8 mouse cellular contexts compared by ENCODE assay signal in the genomic region with DNA sequence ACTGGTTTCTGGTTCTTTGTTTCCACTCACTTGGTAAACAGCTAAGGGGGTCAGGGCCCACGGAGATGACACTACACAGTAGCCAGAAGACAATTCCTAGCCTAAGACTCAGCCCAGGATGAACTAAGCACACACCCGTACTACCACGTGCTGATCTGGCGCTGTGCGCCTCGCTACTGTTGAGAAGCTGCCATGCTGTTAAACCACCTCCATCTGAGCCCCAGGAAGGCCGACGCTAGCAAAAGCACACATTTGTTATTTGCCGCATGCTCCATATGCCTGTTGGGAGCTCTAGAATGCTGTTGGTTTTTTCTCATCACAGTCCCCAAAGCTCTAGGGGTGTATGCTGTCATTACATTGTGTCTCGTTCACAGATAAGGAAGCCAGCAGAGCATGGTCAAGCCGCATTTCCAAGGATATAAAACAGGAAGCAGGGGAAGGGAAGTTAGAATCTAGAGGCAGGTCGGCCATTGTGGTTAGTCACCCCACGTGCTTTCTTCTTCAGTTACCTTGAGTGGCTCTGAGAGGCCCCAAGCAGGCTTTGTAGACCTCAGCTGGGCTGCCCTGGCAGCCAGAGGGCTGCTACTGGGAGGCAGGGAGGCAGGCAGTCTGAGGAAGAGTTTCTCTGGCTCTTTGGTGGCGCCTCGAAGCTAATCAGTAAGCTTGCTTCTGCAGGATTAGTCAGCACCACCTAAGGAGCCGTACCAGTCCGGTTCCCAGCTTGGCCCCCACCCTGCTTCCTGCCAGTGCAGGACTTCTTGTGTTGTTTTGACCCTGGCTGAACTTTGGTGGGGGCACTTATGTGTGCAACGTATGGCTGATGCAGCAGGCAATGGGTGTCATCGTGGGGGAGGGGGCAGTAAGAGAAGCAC. TPM values are rescaled to one million over a fixed set of nuclear protein-coding genes. Genes with fewer than 3 reads are reported as not detected.
DNase-seq lines count a peak whose midpoint lies in the region; ATAC-seq and TF ChIP-seq lines count a peak whose summit lies in the region.

No protein-coding gene starts in this region.

- ATAC-seq in heart, embryonic 12.5 days (ENCODE audit: insufficient number of reproducible peaks, low FRiP score): no peak

- no peak overlapping the region for H3K4me3 ChIP-seq in heart, embryonic 12.5 days
- H3K4me3 ChIP-seq in spleen, adult 2 months (ENCODE audit: extremely low read depth, insufficient read depth, insufficient read length): no peak overlapping the region

- H3K9ac ChIP-seq in heart, embryonic 12.5 days: no peak overlapping the region

- peaks cover 47% of the 10 kb centered on the region for H3K4me1 ChIP-seq in heart, embryonic 12.5 days (replicated peaks)
- H3K4me1 ChIP-seq in spleen, adult 2 months (ENCODE audit: control insufficient read depth, insufficient read depth, insufficient read length): peaks cover 39% of the 10 kb centered on the region

- TF ChIP-seq CTCF in spleen, adult 2 months (IDR thresholded peaks at IDR 0.05; ENCODE audit: extremely low read depth, insufficient read depth, insufficient read length, insufficient replicate concordance): no peak

- 0 out of 2 replicates have a peak, but pooled peaks cover 5% of the 10 kb centered on the region for H3K27me3 ChIP-seq in heart, embryonic 12.5 days (replicated peaks)
- no peaks in the 10 kb centered on the region for H3K27me3 ChIP-seq in spleen, adult 2 months (ENCODE audit: control insufficient read depth, insufficient read depth, low read length)

- H3K36me3 ChIP-seq in heart, embryonic 12.5 days: no peaks in the 10 kb centered on the region
- H3K36me3 ChIP-seq in spleen, adult 2 months (ENCODE audit: control insufficient read depth, insufficient read depth, low read length): peaks cover 24% of the 10 kb centered on the region

- peak overlapping the region; percentile 1; the same call in 1 of the 2 replicates for H3K4me2 ChIP-seq in heart, embryonic 12.5 days

- no peaks in the 10 kb centered on the region for H3K9me3 ChIP-seq in heart, embryonic 12.5 days (replicated peaks)

- no peak for DNase-seq in heart, adult 8-10 months (ENCODE audit: low spot score)
- no peak for DNase-seq in spleen, adult 2 months (ENCODE audit: low read depth in 1 of 2, low spot score in 2 of 2)
- no peak for DNase-seq in spleen, adult 18-20 months
- DNase-seq in layer of hippocampus, postnatal 36 days: peak; percentile 64 to 72
- DNase-seq in thymus, postnatal 14 days: peak; percentile 67
- no peak for DNase-seq in embryo, embryonic 10 days (ENCODE audit: low spot score)
- DNase-seq in spleen, adult 12 weeks (ENCODE audit: low spot score): no peak

- TF ChIP-seq POLR2A in spleen, adult 2 months (IDR thresholded peaks at IDR 0.05; ENCODE audit: low read depth, low read length): no peak

- H3K27ac ChIP-seq in heart, embryonic 12.5 days (ENCODE audit: poor library complexity, severe bottlenecking): peak overlapping the region; percentile 64
- peak overlapping the region; percentile 74 for H3K27ac ChIP-seq in spleen, adult 2 months (ENCODE audit: insufficient read depth, low read length)

- 51% methylated on average over 19 of the region's 19 CpGs for WGBS in heart, embryonic 12.5 days
- 41% methylated on average over 19 of the region's 19 CpGs for WGBS in spleen, adult 2 months

RNA-seq across cellular contexts. Expression of gene Slc43a2, which starts 9.5 kb away (rescaled TPM):
- 4.1 and 4.3 TPM in 2 replicates for polyA plus RNA-seq in heart, embryonic 12.5 days (2016; fragmentation: Nextera tagmentation; extraction: Ambion mirVana)
- total RNA-seq in heart, adult 8-10 months (2022): 10 to 100 TPM; 13.2 to 22.8 (median 20.1) TPM
- 57.3 and 62.8 TPM in 2 replicates for polyA plus RNA-seq in spleen, adult 2 months (2012; rRNA removed)
- 10 to 100 TPM; 50.7 to 51.3 TPM for total RNA-seq in layer of hippocampus, postnatal 36 days (2021)

RNA-seq across cellular contexts. Expression of gene Scarf1, which starts 27.6 kb away (rescaled TPM):
- 12.3 and 13.8 TPM in 2 replicates for polyA plus RNA-seq in heart, embryonic 12.5 days (2016; fragmentation: Nextera tagmentation; extraction: Ambion mirVana)
- total RNA-seq in heart, adult 8-10 months (2022): 1 to 10 TPM; 6.3 to 8.5 (median 7.4) TPM
- 11.5 and 13.5 TPM in 2 replicates for polyA plus RNA-seq in spleen, adult 2 months (2012; rRNA removed)
- 1 to 10 TPM; 1.1 TPM for total RNA-seq in layer of hippocampus, postnatal 36 days (2021)

RNA-seq across cellular contexts. Expression of gene Rilp, which starts 31.1 kb away (rescaled TPM):
- polyA plus RNA-seq in heart, embryonic 12.5 days (2016; fragmentation: Nextera tagmentation; extraction: Ambion mirVana): 1.4 and 2.3 TPM in 2 replicates
- 10 to 100 TPM; 47.8 to 61.5 (median 56.2) TPM for total RNA-seq in heart, adult 8-10 months (2022)
- 1.1 and 1.6 TPM in 2 replicates for polyA plus RNA-seq in spleen, adult 2 months (2012; rRNA removed)
- 1 to 10 TPM in 1 of 2 experiments, under 1 TPM in 1; 0.90 to 1.3 TPM for total RNA-seq in layer of hippocampus, postnatal 36 days (2021)

RNA-seq across cellular contexts. Expression of gene Pitpna, which starts 47.0 kb away (rescaled TPM):
- polyA plus RNA-seq in heart, embryonic 12.5 days (2016; fragmentation: Nextera tagmentation; extraction: Ambion mirVana): 75.3 and 80.1 TPM in 2 replicates
- 100 to 1,000 TPM in 3 of 4 experiments, 10 to 100 TPM in 1; 89.5 to 110 (median 105) TPM for total RNA-seq in heart, adult 8-10 months (2022)
- 51.7 and 54.1 TPM in 2 replicates for polyA plus RNA-seq in spleen, adult 2 months (2012; rRNA removed)
- 100 to 1,000 TPM; 283 to 291 TPM for total RNA-seq in layer of hippocampus, postnatal 36 days (2021)

RNA-seq across cellular contexts. Expression of gene Prpf8, which starts 54.3 kb away (rescaled TPM):
- polyA plus RNA-seq in heart, embryonic 12.5 days (2016; fragmentation: Nextera tagmentation; extraction: Ambion mirVana): 41.3 and 42.7 TPM in 2 replicates
- 10 to 100 TPM; 92.4 to 99.5 (median 94.6) TPM for total RNA-seq in heart, adult 8-10 months (2022)
- polyA plus RNA-seq in spleen, adult 2 months (2012; rRNA removed): 64.2 and 72.8 TPM in 2 replicates
- total RNA-seq in layer of hippocampus, postnatal 36 days (2021): 100 to 1,000 TPM; 126 to 130 TPM

Comparison
In these comparisons a context has a peak if more than half of its experiments do, and no peak if none do; other contexts are left out.
1. DNase-seq: peak in layer of hippocampus, postnatal 36 days (2 of 2) and thymus, postnatal 14 days (single experiment); none in heart, adult 8-10 months (single experiment), spleen, adult 2 months (0 of 2), spleen, adult 18-20 months (0 of 2), embryo, embryonic 10 days (single experiment) and spleen, adult 12 weeks (single experiment).
2. RNA of gene Rilp, which starts 31.1 kb away (total RNA-seq): 47.8 to 61.5 TPM in heart, adult 8-10 months; 0.90 to 1.3 TPM in layer of hippocampus, postnatal 36 days; every median in the first group is over 10 times any median in the second.